Mouse (Mus musculus) midbrain, embryonic 16.5 days (tissue): ENCODE results near the gene B3gat3. TPM values are rescaled to one million over a fixed set of nuclear protein-coding genes. Genes with fewer than 3 reads are reported as not detected.
A peak's percentile ranks its signal among the peaks of the same experiment; 100 is the strongest.

Experiments used
- ATAC-seq: fragments of 200-750 bp; cut with Nextera tagmentation; 2 replicates; pipeline ENCODE4 v1.8.0; 2017; ENCODE audit warnings: moderate TSS enrichment
- H3K27ac ChIP-seq: fragments of 300-500 bp; sonication (generic); 2 replicates; pipeline ENCODE4 v1.5.1; 2014; ENCODE audit warnings: mild to moderate bottlenecking, low read length, mixed read lengths
- H3K27me3 ChIP-seq: fragments of 300-500 bp; sonication (generic); 2 replicates; pipeline ENCODE4 v1.6.1; 2014; ENCODE audit warnings: low read depth, low read length, mixed read lengths; ENCODE audit not compliant: control insufficient read depth, insufficient read depth
- H3K36me3 ChIP-seq: fragments of 300-500 bp; sonication (generic); 2 replicates; pipeline ENCODE4 v1.6.1; 2014; ENCODE audit warnings: mild to moderate bottlenecking, low read length, moderate library complexity, mixed read lengths; ENCODE audit not compliant: control insufficient read depth, insufficient read depth
- H3K4me1 ChIP-seq: fragments of 300-500 bp; sonication (generic); 2 replicates; pipeline ENCODE4 v1.6.1; 2014; ENCODE audit warnings: mild to moderate bottlenecking, low read length, mixed read lengths; ENCODE audit not compliant: control insufficient read depth, insufficient read depth
- H3K4me2 ChIP-seq: fragments of 300-500 bp; sonication (generic); 2 replicates; pipeline ENCODE4 v1.6.1; 2014; ENCODE audit warnings: mild to moderate bottlenecking, low read length, mixed read lengths
- H3K4me3 ChIP-seq: fragments of 300-500 bp; sonication (generic); 2 replicates; pipeline ENCODE4 v1.5.1; 2014; ENCODE audit warnings: low read depth, mild to moderate bottlenecking, low read length, moderate library complexity, mixed read lengths
- H3K9ac ChIP-seq: fragments of 300-500 bp; sonication (generic); 2 replicates; pipeline ENCODE4 v1.6.1; 2014; ENCODE audit warnings: low read depth, low read length, mixed read lengths
- H3K9me3 ChIP-seq: fragments of 300-500 bp; sonication (generic); replicated peaks from 2 replicates; pipeline ENCODE4 v1.6.1; 2014; ENCODE audit warnings: mild to moderate bottlenecking, low read length, mixed read lengths; ENCODE audit not compliant: control insufficient read depth, poor library complexity, severe bottlenecking
- WGBS: fragments of 180-500 bp; shearing (Covaris S2); extraction: QIAGEN DNeasy Blood & Tissue Kit; methylation state at CpG from one replicate; pipeline ENCODE4 v1.1.7; 2014; 5-methylcytosine and 5-hydroxymethylcytosine counted together
- polyA plus RNA-seq: library from polyadenylated mRNA; unstranded; fragments of >200 nt; fragmentation: Nextera tagmentation; extraction: Ambion mirVana; gene quantifications from 2 replicates; pipeline ENCODE4 v1.2.1, GENCODE M21; 2015

The B3gat3 gene
- polyA plus RNA-seq, 1 experiment from 2014 or later, result 95.7 TPM

DNA sequence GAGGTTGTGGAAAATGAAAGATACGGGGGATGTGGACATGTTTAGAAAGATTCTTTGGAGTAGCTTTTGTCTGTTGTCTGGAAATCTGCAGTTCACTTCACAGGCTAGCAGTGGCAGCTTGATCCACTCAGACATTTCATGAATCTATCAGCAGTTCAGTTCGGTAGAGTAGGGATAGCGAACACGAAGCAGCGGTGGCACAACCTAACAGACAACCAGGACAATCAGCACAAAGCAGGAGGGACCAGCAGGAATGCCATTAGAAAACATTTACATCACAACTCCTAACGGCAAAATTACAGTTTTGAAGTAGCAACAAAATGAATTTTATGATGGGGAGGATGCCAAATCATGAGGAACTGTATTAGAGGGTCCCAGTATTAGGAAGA is 496 bp upstream of the B3gat3 start:
- Histone ChIP-seq H3K27me3 (no peaks in the 10 kb centered on the region), H3K4me2 (peak overlapping the region; percentile 88), H3K9ac (no peak overlapping the region; the same call in 1 of the 2 replicates), H3K27ac (peak overlapping the region; percentile 81), H3K4me3 (peak overlapping the region; percentile 75), H3K4me1 (peaks cover 11% of the 10 kb centered on the region), H3K36me3 (peaks cover 16% of the 10 kb centered on the region), H3K9me3 (no peaks in the 10 kb centered on the region)
- no peak; the same call in 1 of the 2 replicates for ATAC-seq
- 69% methylated on average over 6 of the region's 6 CpGs for WGBS

DNA sequence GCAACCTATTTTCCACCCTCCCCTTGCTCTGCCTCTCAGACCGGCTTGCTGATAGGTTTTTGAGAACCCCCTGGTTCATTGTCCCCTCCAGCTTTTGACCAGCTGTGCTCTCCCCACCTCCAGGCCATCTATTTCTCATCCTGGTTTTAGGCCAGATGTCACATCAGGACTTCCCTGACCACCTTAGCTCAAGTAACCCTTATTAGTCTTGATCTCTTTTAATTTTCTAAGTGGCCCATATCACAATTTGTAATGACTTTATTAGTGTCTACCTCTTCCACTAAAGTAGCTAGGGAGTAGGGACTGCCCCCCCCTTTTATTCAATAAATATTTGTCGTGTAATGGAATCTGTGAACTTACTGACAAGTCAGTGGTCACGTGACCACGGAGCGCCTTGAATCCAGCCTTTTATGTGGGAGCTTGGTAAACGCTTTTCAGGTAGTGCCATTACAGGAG is 690 bp downstream of the B3gat3 start:
- WGBS, result 3% methylated on average over 6 of the region's 6 CpGs
- Histone ChIP-seq H3K4me2 (peak overlapping the region; percentile 88), H3K9ac (peak overlapping the region; percentile 72), H3K9me3 (no peaks in the 10 kb centered on the region), H3K4me3 (peak overlapping the region; percentile 75), H3K36me3 (peaks cover 9% of the 10 kb centered on the region), H3K4me1 (peaks cover 11% of the 10 kb centered on the region), H3K27me3 (no peaks in the 10 kb centered on the region), H3K27ac (peak overlapping the region; percentile 81)
- peak; percentile 57 for ATAC-seq

DNA sequence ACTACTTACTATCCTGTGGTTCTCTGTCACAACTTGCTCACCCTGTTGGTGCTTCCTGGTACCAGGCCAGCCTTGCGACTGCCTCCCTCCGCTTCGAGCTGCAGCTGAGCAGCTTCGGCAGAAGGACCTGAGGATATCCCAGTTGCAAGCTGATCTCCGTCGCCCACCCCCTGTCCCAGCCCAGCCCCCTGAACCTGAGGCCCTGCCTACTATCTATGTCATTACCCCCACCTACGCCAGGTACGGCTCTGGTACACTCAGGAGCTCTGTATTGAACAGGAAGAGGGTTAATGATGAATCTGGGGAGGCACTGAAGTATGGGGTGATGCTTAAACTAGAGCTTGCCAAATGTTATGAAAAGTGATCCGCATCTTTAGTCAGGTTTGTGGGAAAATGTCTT is 1.6 kb downstream of the B3gat3 start:
- H3K27me3 ChIP-seq, result no peaks in the 10 kb centered on the region
- H3K4me2 ChIP-seq, result peak overlapping the region; percentile 88; the same call in 1 of the 2 replicates
- 80% methylated on average over 9 of the region's 9 CpGs for WGBS
- peak overlapping the region; percentile 46; the same call in 1 of the 2 replicates for H3K9ac ChIP-seq
- no peak overlapping the region for H3K4me3 ChIP-seq
- peaks cover 10% of the 10 kb centered on the region for H3K36me3 ChIP-seq
- ATAC-seq, result no peak
- H3K4me1 ChIP-seq, result peaks cover 11% of the 10 kb centered on the region
- H3K9me3 ChIP-seq, result no peaks in the 10 kb centered on the region
- no peak overlapping the region for H3K27ac ChIP-seq

DNA sequence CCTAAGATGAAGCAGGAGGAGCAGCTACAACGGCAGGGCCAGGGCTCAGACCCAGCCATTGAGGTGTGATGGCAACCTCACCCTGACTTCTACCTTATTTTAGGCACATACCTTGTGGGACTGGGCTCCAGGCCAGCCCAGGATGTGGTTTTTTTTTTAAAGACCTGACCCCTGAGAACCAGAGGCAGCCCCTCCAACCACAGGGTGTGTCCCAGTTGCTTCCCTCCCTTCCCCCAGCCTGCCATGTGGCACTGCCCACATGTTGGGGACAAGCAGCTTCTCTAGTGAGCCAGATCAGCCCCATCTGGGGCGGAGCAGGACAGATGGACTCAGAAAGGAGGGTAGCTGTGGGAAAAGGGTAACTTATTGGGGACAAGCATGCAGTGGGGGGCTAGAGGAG is 6.6 kb downstream of the B3gat3 start:
- Histone ChIP-seq H3K4me3 (no peak overlapping the region), H3K9me3 (no peaks in the 10 kb centered on the region), H3K27me3 (no peaks in the 10 kb centered on the region), H3K9ac (no peak overlapping the region), H3K4me1 (peaks cover 9% of the 10 kb centered on the region), H3K27ac (no peak overlapping the region), H3K4me2 (no peak overlapping the region), H3K36me3 (peaks cover 12% of the 10 kb centered on the region)
- WGBS, result 97% methylated on average over 2 of the region's 2 CpGs
- ATAC-seq, result no peak

DNA sequence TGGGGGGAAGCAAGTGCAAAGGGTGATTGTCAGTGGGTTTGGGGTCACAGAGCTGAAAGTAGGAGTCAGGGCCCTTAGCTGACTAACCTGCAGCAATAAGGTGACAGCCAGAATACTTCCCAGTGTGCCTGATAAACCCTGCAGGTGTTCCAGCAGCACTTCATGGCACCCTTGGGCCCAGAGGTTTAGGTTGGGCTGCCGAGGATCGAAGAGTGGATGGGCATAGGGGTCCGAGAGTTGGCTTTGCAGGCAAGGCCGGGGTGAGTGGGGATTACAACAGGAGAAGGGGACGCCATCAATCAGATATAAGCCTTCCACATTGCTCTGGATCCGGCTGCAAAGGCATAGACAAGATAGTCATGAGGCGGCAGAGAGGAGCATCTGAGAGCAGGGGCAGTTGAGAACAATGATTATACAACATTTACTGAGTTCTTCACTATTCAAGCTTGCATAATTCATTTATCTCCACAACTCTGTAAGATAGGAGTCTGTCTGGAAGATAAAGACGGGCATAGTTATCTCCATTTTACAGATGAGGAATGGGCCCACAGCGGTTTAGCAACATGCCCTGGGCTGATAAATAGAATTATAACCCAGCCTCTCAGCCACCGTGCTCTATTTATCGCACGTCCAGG is 7.8 kb downstream of the B3gat3 start:
- Histone ChIP-seq H3K27ac (no peak overlapping the region), H3K9me3 (no peaks in the 10 kb centered on the region), H3K27me3 (no peaks in the 10 kb centered on the region), H3K4me1 (peaks cover 7% of the 10 kb centered on the region; the same call in 1 of the 2 replicates), H3K36me3 (peaks cover 12% of the 10 kb centered on the region), H3K4me2 (no peak overlapping the region), H3K4me3 (no peak overlapping the region), H3K9ac (no peak overlapping the region)
- 89% methylated on average over 12 of the region's 12 CpGs for WGBS
- no peak for ATAC-seq

DNA sequence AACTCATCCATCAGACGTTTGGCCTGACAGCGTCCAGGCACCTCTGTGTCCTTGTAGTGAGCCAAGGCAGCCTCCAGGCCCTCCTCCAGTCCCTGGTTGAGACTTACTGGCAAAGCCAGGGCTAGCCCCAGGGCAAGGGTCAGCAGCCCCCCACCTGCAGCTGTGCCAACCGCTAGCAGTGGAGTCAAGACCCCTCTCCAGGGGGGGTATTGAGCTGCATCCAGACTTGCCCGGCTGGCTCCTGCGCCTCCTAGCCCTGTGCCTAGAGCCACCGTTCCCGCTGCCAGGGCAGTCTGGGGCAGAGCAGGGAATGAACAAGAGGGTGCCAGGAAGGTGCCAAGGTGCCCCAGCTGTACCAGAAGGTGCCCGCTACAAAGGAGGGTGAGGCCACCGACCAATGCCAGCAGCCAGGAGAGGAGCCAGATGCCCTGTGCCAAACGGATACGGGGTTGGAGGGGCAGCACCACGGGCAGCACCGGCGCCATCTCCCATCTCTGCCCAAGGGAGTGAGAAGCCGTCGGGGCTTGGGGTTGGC is 8.6 kb downstream of the B3gat3 start:
- Histone ChIP-seq H3K36me3 (peaks cover 12% of the 10 kb centered on the region), H3K27ac (no peak overlapping the region), H3K4me1 (peaks cover 7% of the 10 kb centered on the region; the same call in 1 of the 2 replicates), H3K27me3 (no peaks in the 10 kb centered on the region), H3K9ac (no peak overlapping the region), H3K4me3 (peak overlapping the region; percentile 47), H3K4me2 (peak overlapping the region; percentile 81), H3K9me3 (no peaks in the 10 kb centered on the region)
- ATAC-seq, result peak; percentile 6; the same call in 1 of the 2 replicates
- WGBS, result 14% methylated on average over 16 of the region's 16 CpGs

DNA sequence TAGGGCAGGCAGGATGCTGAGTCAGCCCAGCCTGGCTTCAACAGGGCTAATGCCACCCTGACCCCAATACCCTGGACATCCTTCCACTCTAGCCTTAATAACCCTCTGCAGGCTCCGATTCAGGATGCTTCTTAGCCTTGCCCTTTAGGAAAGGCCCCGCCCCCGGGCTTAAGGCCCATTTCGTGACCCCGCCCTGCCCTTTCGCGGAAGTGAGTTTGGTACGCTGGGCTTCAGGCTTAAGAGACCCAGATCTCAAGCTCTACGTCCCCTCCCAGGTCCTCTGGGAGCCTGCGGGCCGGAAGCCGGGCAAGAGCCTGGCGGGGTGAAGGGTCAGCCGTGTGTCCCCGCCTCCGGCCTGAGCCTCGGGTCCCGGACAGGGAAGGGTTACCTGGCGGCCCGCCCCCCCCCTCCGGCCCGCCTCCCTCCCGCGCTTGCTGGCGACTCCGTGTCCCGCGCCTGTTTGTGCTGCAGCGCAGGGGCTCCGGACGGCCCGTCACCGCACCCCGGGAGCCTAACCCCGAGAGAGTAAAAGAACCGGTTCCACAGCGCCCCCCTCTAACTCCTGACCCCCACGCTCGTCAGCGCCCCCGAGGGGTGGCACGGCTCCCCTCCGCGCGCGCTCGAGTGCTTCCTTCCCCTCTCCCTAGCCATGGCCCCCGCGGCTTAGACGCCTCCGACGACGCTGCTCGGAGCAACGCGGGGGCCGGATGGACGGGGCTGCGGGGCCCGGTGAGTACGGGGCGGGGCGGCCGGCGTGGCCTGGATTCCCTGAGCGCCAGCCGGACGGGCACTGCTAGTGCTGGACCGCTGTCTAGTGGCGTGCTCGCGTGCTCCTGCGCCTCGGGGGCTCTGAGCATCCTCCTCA is 9.3 kb downstream of the B3gat3 start, which contains the start of the genes Rom1 and Eml3:
Gene Rom1, minus strand, starts transcription at position 133 of the 865 bp plus-strand sequence.
Gene Eml3, plus strand, starts transcription at position 329 of the 865 bp plus-strand sequence.
- under 1% methylated on average over 65 of the region's 74 CpGs for WGBS
- Histone ChIP-seq H3K4me3 (peak within 1 kb of the TSS; percentile 47), H3K27ac (no peak within 1 kb of the TSS), H3K36me3 (peaks cover 12% of the 10 kb centered on the region), H3K9me3 (no peaks in the 10 kb centered on the region), H3K27me3 (no peaks in the 10 kb centered on the region), H3K4me1 (peaks cover 7% of the 10 kb centered on the region; the same call in 1 of the 2 replicates), H3K4me2 (peak within 1 kb of the TSS; percentile 81), H3K9ac (peak within 1 kb of the TSS; percentile 75)
- peak; percentile 63 for ATAC-seq

DNA sequence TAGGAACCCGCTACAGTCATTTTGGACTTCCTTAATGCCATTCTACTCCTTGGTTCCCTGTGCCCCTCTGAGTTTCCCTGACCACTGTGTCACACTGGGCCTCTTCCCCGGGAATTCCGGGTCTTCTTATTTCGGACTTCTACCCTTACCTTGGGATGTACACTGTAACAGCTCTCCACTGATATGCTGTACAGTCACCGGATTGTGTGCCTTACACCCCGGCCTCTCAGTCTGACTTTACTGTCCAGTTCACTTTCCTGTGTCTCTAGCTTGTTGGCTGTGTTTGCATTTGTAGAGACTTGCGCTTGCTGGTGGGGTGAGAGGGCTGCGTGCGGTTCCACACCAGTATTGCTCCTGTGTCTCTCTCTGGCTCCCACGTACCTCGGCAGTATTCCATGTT is 9.9 kb downstream of the B3gat3 start:
- peak overlapping the region; percentile 47 for H3K4me3 ChIP-seq
- peaks cover 12% of the 10 kb centered on the region for H3K36me3 ChIP-seq
- peaks cover 7% of the 10 kb centered on the region; the same call in 1 of the 2 replicates for H3K4me1 ChIP-seq
- no peaks in the 10 kb centered on the region for H3K27me3 ChIP-seq
- peak overlapping the region; percentile 75 for H3K9ac ChIP-seq
- H3K4me2 ChIP-seq, result peak overlapping the region; percentile 81
- no peaks in the 10 kb centered on the region for H3K9me3 ChIP-seq
- WGBS, result 15% methylated on average over 11 of the region's 11 CpGs
- no peak overlapping the region for H3K27ac ChIP-seq
- no peak for ATAC-seq
